Mouse (Mus musculus) MEL (cell line): ENCODE measurements around the gene Elmod3. TPM values are rescaled to one million over a fixed set of nuclear protein-coding genes. Genes with fewer than 3 reads are reported as not detected.

Source experiments
- DNase-seq: peaks from one replicate; pipeline ENCODE4 v3.0.0; 2011; ENCODE audit warnings: low read depth, low spot score
- H3K27ac ChIP-seq: 2 replicates; pipeline ENCODE4 v1.5.1; 2012; ENCODE audit warnings: low read depth, mild to moderate bottlenecking, control low read depth, low read length, moderate library complexity; ENCODE audit not compliant: control insufficient read depth
- H3K27me3 ChIP-seq, 2 experiments: fragments of 150-350 bp in 1 of 2; sonication (generic) in 1 of 2; 2 replicates each; pipeline ENCODE4 v1.6.1; 2012; ENCODE audit warnings: low read length in 2 of 2, mild to moderate bottlenecking in 2 of 2, improper control_type of control experiment in 1 of 2, moderate library complexity in 1 of 2; ENCODE audit not compliant: insufficient read depth in 2 of 2, control insufficient read depth in 1 of 2
- H3K36me3 ChIP-seq, 2 experiments: 2 replicates each; pipeline ENCODE4 v1.6.1; 2012 to 2014; ENCODE audit warnings: low read length in 2 of 2, improper control_type of control experiment in 1 of 2, inconsistent platforms in 1 of 2, mild to moderate bottlenecking in 1 of 2; ENCODE audit not compliant: insufficient read depth in 2 of 2, control insufficient read depth in 1 of 2
- H3K4me1 ChIP-seq, 2 experiments: fragments of 150-350 bp in 1 of 2; sonication (generic) in 1 of 2; 2 replicates each; pipeline ENCODE4 v1.6.1; 2012; ENCODE audit warnings: low read length in 2 of 2, improper control_type of control experiment in 1 of 2, mild to moderate bottlenecking in 1 of 2; ENCODE audit not compliant: insufficient read depth in 2 of 2, control insufficient read depth in 1 of 2
- H3K4me3 ChIP-seq, 2 experiments: fragments of 150-350 bp in 1 of 2; sonication (generic) in 1 of 2; 2 replicates each; pipeline ENCODE4 v1.5.1; 2012; ENCODE audit warnings: low read depth in 2 of 2, low read length in 2 of 2, mild to moderate bottlenecking in 2 of 2, moderate library complexity in 2 of 2, control low read depth in 1 of 2, improper control_type of control experiment in 1 of 2; ENCODE audit not compliant: control insufficient read depth in 1 of 2, insufficient read depth in 1 of 2
- H3K79me2 ChIP-seq: 2 replicates; pipeline ENCODE4 v1.6.1; 2012; ENCODE audit warnings: mild to moderate bottlenecking, low read length, moderate library complexity; ENCODE audit not compliant: control insufficient read depth, poor library complexity, insufficient read depth
- H3K9ac ChIP-seq: 2 replicates; pipeline ENCODE4 v1.6.1; 2012; ENCODE audit warnings: low read depth, mild to moderate bottlenecking, control low read depth, low read length, moderate library complexity; ENCODE audit not compliant: control insufficient read depth, poor library complexity, severe bottlenecking
- H3K9me3 ChIP-seq: fragments of 150-350 bp; sonication (generic); replicated peaks from 2 replicates; pipeline ENCODE4 v1.6.1; 2012; ENCODE audit warnings: mild to moderate bottlenecking, low read length, improper control_type of control experiment, moderate library complexity; ENCODE audit not compliant: insufficient read depth
- BHLHE40 ChIP-seq: IDR thresholded peaks from 2 replicates; pipeline ENCODE4 v1.6.1; 2012; ENCODE audit warnings: low read depth, mild to moderate bottlenecking, inconsistent platforms, low read length, improper control_type of control experiment, borderline replicate concordance
- CHD1 ChIP-seq: IDR thresholded peaks from 2 replicates; pipeline ENCODE4 v1.6.1; 2012; ENCODE audit warnings: low read depth, mild to moderate bottlenecking, inconsistent platforms, low read length, improper control_type of control experiment
- E2F4 ChIP-seq: IDR thresholded peaks from 2 replicates; pipeline ENCODE4 v1.6.1; 2011; ENCODE audit warnings: low read depth, low read length, improper control_type of control experiment, borderline replicate concordance
- EP300 ChIP-seq, 2 experiments: IDR thresholded peaks; 2 replicates each; pipeline ENCODE4 v1.6.1; 2011; ENCODE audit warnings: improper control_type of control experiment in 2 of 2, low read length in 2 of 2, low read depth in 1 of 2, mild to moderate bottlenecking in 1 of 2
- GATA1 ChIP-seq: IDR thresholded peaks from 2 replicates; pipeline ENCODE4 v1.6.1; 2011; ENCODE audit warnings: low read depth, low read length, improper control_type of control experiment
- JUND ChIP-seq: IDR thresholded peaks from 2 replicates; pipeline ENCODE4 v1.6.1; 2011; ENCODE audit warnings: low read depth, mild to moderate bottlenecking, improper control_type of control experiment, low read length
- MAFK ChIP-seq: IDR thresholded peaks from 2 replicates; pipeline ENCODE4 v1.6.1; 2011; ENCODE audit warnings: low read depth, mild to moderate bottlenecking, low read length, improper control_type of control experiment, borderline replicate concordance
- MAX ChIP-seq: IDR thresholded peaks from 2 replicates; pipeline ENCODE4 v1.6.1; 2011; ENCODE audit warnings: low read length, improper control_type of control experiment
- MAZ ChIP-seq: IDR thresholded peaks from 2 replicates; pipeline ENCODE4 v1.6.1; 2012; ENCODE audit warnings: low read depth, mild to moderate bottlenecking, inconsistent platforms, low read length, improper control_type of control experiment
- MEF2A ChIP-seq: IDR thresholded peaks from 2 replicates; pipeline ENCODE4 v1.6.1; 2014; ENCODE audit warnings: low read depth, mild to moderate bottlenecking, inconsistent platforms, low read length, improper control_type of control experiment; ENCODE audit not compliant: poor library complexity, insufficient replicate concordance, severe bottlenecking; ENCODE audit errors: extremely low read depth
- MXI1 ChIP-seq: IDR thresholded peaks from 2 replicates; pipeline ENCODE4 v1.6.1; 2011; ENCODE audit warnings: mild to moderate bottlenecking, low read depth, low read length, improper control_type of control experiment
- MYB ChIP-seq: IDR thresholded peaks from 2 replicates; pipeline ENCODE4 v1.6.1; 2011; ENCODE audit warnings: mild to moderate bottlenecking, low read depth, low read length, improper control_type of control experiment
- MYC ChIP-seq: IDR thresholded peaks from 2 replicates; pipeline ENCODE4 v1.6.1; 2011; ENCODE audit warnings: low read depth, mild to moderate bottlenecking, low read length, improper control_type of control experiment, moderate library complexity
- NELFE ChIP-seq: IDR thresholded peaks from 2 replicates; pipeline ENCODE4 v1.6.1; 2011; ENCODE audit warnings: low read depth, low read length, improper control_type of control experiment
- NRF1 ChIP-seq: IDR thresholded peaks from 2 replicates; pipeline ENCODE4 v1.6.1; 2014; ENCODE audit warnings: low read depth, mild to moderate bottlenecking, inconsistent platforms, low read length, improper control_type of control experiment, moderate library complexity; ENCODE audit not compliant: poor library complexity, insufficient read depth, severe bottlenecking
- POLR2A ChIP-seq, 2 experiments: IDR thresholded peaks; 2 replicates each; pipeline ENCODE4 v1.6.1; 2011 to 2012; ENCODE audit warnings: low read length in 2 of 2, mild to moderate bottlenecking in 2 of 2, control low read depth in 1 of 2, improper control_type of control experiment in 1 of 2, low read depth in 1 of 2, moderate library complexity in 1 of 2; ENCODE audit not compliant: control insufficient read depth in 1 of 2, insufficient read depth in 1 of 2, poor library complexity in 1 of 2
- POLR2AphosphoS2 ChIP-seq: IDR thresholded peaks from 2 replicates; pipeline ENCODE4 v1.6.1; 2011; ENCODE audit warnings: low read length, improper control_type of control experiment
- POLR2AphosphoS5 ChIP-seq: IDR thresholded peaks from 2 replicates; pipeline ENCODE4 v1.6.1; 2012; ENCODE audit warnings: low read depth, borderline replicate concordance, mild to moderate bottlenecking, inconsistent platforms, low read length, moderate library complexity, mixed read lengths
- RAD21 ChIP-seq: IDR thresholded peaks from 2 replicates; pipeline ENCODE4 v1.6.1; 2011; ENCODE audit warnings: mild to moderate bottlenecking, low read depth, low read length, improper control_type of control experiment
- SMC3 ChIP-seq: IDR thresholded peaks from 2 replicates; pipeline ENCODE4 v1.6.1; 2011; ENCODE audit warnings: low read depth, low read length, improper control_type of control experiment
- TAL1 ChIP-seq: IDR thresholded peaks from 2 replicates; pipeline ENCODE4 v1.6.1; 2012; ENCODE audit warnings: mild to moderate bottlenecking, inconsistent platforms, low read length, moderate library complexity, mixed read lengths
- TCF12 ChIP-seq: IDR thresholded peaks from 2 replicates; pipeline ENCODE4 v1.6.1; 2014; ENCODE audit warnings: low read depth, mild to moderate bottlenecking, inconsistent platforms, low read length, improper control_type of control experiment, moderate library complexity
- UBTF ChIP-seq: IDR thresholded peaks from 2 replicates; pipeline ENCODE4 v1.6.1; 2012; ENCODE audit warnings: low read depth, mild to moderate bottlenecking, inconsistent platforms, low read length, improper control_type of control experiment, moderate library complexity, borderline replicate concordance; ENCODE audit not compliant: insufficient read depth
- USF1 ChIP-seq: IDR thresholded peaks from 2 replicates; pipeline ENCODE4 v1.6.1; 2014; ENCODE audit warnings: low read depth, mild to moderate bottlenecking, inconsistent platforms, low read length, improper control_type of control experiment, moderate library complexity
- USF2 ChIP-seq, 2 experiments: IDR thresholded peaks; 2 replicates each; pipeline ENCODE4 v1.6.1; 2011 to 2012; ENCODE audit warnings: improper control_type of control experiment in 2 of 2, low read length in 2 of 2, borderline replicate concordance in 1 of 2, inconsistent platforms in 1 of 2, low read depth in 1 of 2, mild to moderate bottlenecking in 1 of 2; ENCODE audit not compliant: insufficient read depth in 1 of 2
- ZKSCAN1 ChIP-seq: IDR thresholded peaks from 2 replicates; pipeline ENCODE4 v1.6.1; 2012; ENCODE audit warnings: low read depth, mild to moderate bottlenecking, inconsistent platforms, low read length, improper control_type of control experiment, moderate library complexity
- ZNF384 ChIP-seq: IDR thresholded peaks from 2 replicates; pipeline ENCODE4 v1.6.1; 2012; ENCODE audit warnings: low read depth, mild to moderate bottlenecking, inconsistent platforms, low read length, improper control_type of control experiment
- polyA plus RNA-seq, 2 experiments: library from polyadenylated mRNA; stranded (reverse) in 1 of 2; unstranded in 1 of 2; fragments of >175 nt in 1 of 2; fragments of >200 nt in 1 of 2; gene quantifications; 2 replicates each; pipeline versions ENCODE4 v1.2.1 to v1.2.4; 2012; ENCODE audit warnings: low replicate concordance in 2 of 2, low read depth in 1 of 2; ENCODE audit not compliant: insufficient read length in 2 of 2, insufficient read depth in 1 of 2, missing spikeins in 1 of 2
- total RNA-seq: library from RNA; depleted of rRNA; stranded (reverse); fragments of 300-350 nt; gene quantifications from 2 replicates; pipeline ENCODE4 v1.2.3, GENCODE M21; 2012

Gene Elmod3
- total and polyA plus RNA-seq, 3 experiments, result 4.2 to 14.1 TPM; not detected in 1

DNA sequence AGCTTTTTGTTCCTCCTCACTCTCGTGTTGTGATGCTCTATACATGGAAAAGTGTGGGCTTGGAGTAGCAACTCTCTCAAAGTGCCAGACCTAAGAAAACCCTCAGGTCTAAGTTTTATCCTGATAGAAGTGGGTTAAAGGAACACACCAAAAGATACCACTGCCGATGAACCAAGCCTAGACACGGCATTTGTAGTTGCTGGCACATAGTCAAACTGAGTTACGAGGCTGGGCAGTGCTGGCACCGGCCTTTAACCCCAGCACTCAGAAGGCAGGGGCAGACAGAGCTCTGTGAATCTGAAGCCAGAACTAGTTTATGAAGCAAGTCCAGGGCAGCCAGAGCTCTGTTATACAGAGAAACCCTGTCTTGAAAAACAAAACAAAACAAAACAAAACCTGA is 9.5 kb upstream of the Elmod3 start:
- TF ChIP-seq MYB (no peak), E2F4 (no peak), UBTF (no peak), RAD21 (no peak), NRF1 (no peak), ZKSCAN1 (no peak), POLR2A (IDR thresholded peaks at IDR 0.05; ENCODE audit: control insufficient read depth in 1 of 2, insufficient read depth in 1 of 2, low read depth in 1 of 2, low read length in 2 of 2, poor library complexity in 1 of 2) (no peak), EP300 (IDR thresholded peaks at IDR 0.05; ENCODE audit: low read depth in 1 of 2, low read length in 2 of 2) (no peak), CHD1 (no peak), MAX (no peak), MEF2A (no peak), MXI1 (no peak), JUND (no peak), MAFK (no peak), TAL1 (no peak)
- TF ChIP-seq, all 39 proteins: peak for 0

GRCm38 (mm10) chr6:72607060-72607459 is 8.8 kb upstream of the Elmod3 start:
- Histone ChIP-seq H3K79me2 (no peaks in the 10 kb centered on the region), H3K4me3 (no peak overlapping the region), H3K9me3 (no peaks in the 10 kb centered on the region)
- TF ChIP-seq NRF1 (no peak), SMC3 (no peak), GATA1 (no peak), USF1 (no peak), MEF2A (no peak), ZKSCAN1 (no peak), MYC (no peak), TCF12 (no peak), MAZ (no peak), CHD1 (no peak), NELFE (no peak), POLR2AphosphoS5 (no peak), POLR2A (IDR thresholded peaks at IDR 0.05; ENCODE audit: control insufficient read depth in 1 of 2, insufficient read depth in 1 of 2, low read depth in 1 of 2, low read length in 2 of 2, poor library complexity in 1 of 2) (no peak), USF2 (IDR thresholded peaks at IDR 0.05; ENCODE audit: borderline replicate concordance in 1 of 2, insufficient read depth in 1 of 2, low read depth in 1 of 2, low read length in 2 of 2) (no peak), BHLHE40 (no peak), POLR2AphosphoS2 (no peak), ZNF384 (no peak)
- TF ChIP-seq, all 39 proteins: peak for 0
- no peak for DNase-seq
- Histone ChIP-seq H3K36me3 (peaks cover under 1 to 3% of the 10 kb centered on the region in 2 experiments), H3K27ac (no peak overlapping the region), H3K9ac (no peak overlapping the region), H3K27me3 (no peaks in the 10 kb centered on the region), H3K4me1 (peaks cover under 1 to 1% of the 10 kb centered on the region in 2 experiments; a peak in 3 of 4 replicates)

More for the DNA sequence above, 9.5 kb upstream of the Elmod3 start:
- Histone ChIP-seq H3K36me3 (peaks cover 0 to 3% of the 10 kb centered on the region in 2 experiments; a peak in 2 of 4 replicates), H3K4me1 (no peaks in the 10 kb centered on the region), H3K4me3 (no peak overlapping the region), H3K9ac (no peak overlapping the region), H3K9me3 (no peaks in the 10 kb centered on the region), H3K27ac (no peak overlapping the region), H3K27me3 (no peaks in the 10 kb centered on the region), H3K79me2 (no peaks in the 10 kb centered on the region)
- no peak for DNase-seq
